Mouse (Mus musculus) forebrain, embryonic 13.5 days (tissue): ENCODE measurements at regions not wholly inside any gene's neighbourhood (a gene's known extent, or its start where the extent isn't known, plus 50 kb on each side); places are given as distances from the start of the nearest gene placed in this dataset.

ENCODE experiments used
- ATAC-seq: fragments of 200-750 bp; cut with Nextera tagmentation; 2 replicates; pipeline ENCODE4 v1.8.0; 2017
- H3K27ac ChIP-seq: fragments of 300-500 bp; sonication (generic); 2 replicates; pipeline ENCODE4 v1.5.1; 2015; ENCODE audit warnings: inconsistent platforms, mild to moderate bottlenecking, moderate library complexity
- H3K27me3 ChIP-seq: fragments of 300-500 bp; sonication (generic); 2 replicates; pipeline ENCODE4 v1.6.1; 2015; ENCODE audit warnings: mild to moderate bottlenecking, inconsistent platforms
- H3K36me3 ChIP-seq: fragments of 300-500 bp; sonication (generic); 2 replicates; pipeline ENCODE4 v1.6.1; 2015; ENCODE audit warnings: mild to moderate bottlenecking, inconsistent platforms; ENCODE audit not compliant: poor library complexity, severe bottlenecking
- H3K4me1 ChIP-seq: fragments of 300-500 bp; sonication (generic); 2 replicates; pipeline ENCODE4 v1.6.1; 2015; ENCODE audit warnings: inconsistent platforms
- H3K4me2 ChIP-seq: fragments of 300-500 bp; sonication (generic); 2 replicates; pipeline ENCODE4 v1.6.1; 2015; ENCODE audit warnings: inconsistent platforms, mild to moderate bottlenecking, moderate library complexity
- H3K4me3 ChIP-seq: fragments of 300-500 bp; sonication (generic); 2 replicates; pipeline ENCODE4 v1.5.1; 2015; ENCODE audit warnings: mild to moderate bottlenecking, inconsistent platforms
- H3K9ac ChIP-seq: fragments of 300-500 bp; sonication (generic); 2 replicates; pipeline ENCODE4 v1.6.1; 2015; ENCODE audit warnings: mild to moderate bottlenecking, inconsistent platforms
- H3K9me3 ChIP-seq: fragments of 300-500 bp; sonication (generic); replicated peaks from 2 replicates; pipeline ENCODE4 v1.6.1; 2016; ENCODE audit warnings: inconsistent platforms
- WGBS: fragments of 180-500 bp; shearing (Covaris S2); methylation state at CpG from one replicate; pipeline ENCODE4 v1.1.7; 2015; 5-methylcytosine and 5-hydroxymethylcytosine counted together

DNA sequence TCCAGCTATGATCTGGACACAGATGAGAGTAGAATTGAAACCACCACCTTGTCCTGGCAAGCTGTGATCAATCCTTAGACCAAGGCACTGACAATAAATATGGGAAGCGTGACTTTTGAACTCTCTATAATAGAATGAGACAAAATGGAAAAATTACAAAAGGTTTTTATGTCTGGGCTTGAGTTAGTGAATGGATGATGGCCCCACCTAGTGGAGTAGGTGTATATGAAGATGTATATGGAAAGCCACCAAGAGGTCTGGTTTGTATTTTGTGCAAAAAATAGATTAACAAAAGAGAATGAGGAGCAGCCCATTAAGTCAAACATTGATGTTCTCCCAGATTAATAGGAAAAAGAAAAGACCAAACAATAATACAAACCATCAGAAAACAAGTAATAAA is 172.5 kb downstream of the Tacr3 start:
- no peak overlapping the region for H3K4me3 ChIP-seq
- no peak overlapping the region for H3K27ac ChIP-seq
- no peak for ATAC-seq
- 72% methylated on average over 1 of the region's 1 CpGs for WGBS
- H3K4me1 ChIP-seq, result no peaks in the 10 kb centered on the region
- H3K9ac ChIP-seq, result no peak overlapping the region
- H3K27me3 ChIP-seq, result no peaks in the 10 kb centered on the region
- no peaks in the 10 kb centered on the region for H3K36me3 ChIP-seq
- H3K9me3 ChIP-seq, result no peaks in the 10 kb centered on the region
- H3K4me2 ChIP-seq, result no peak overlapping the region

DNA sequence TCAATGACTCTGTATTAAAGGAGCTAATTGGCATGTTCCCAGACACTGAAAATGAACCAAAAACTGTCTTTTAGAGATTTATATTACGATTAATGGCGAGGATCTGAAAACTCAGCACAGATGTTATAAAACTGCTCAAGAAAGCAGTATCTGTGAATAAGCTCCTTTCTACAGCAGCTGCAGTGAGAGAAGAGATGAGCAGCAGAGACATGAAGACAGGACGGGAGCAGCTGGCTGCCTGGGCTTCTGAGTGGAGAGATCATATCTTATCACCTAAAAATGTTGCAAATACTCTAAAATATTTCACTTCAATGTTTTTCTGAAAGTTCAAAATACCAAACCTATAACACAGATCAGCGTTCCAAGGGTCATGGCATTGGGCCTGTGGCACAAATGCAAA is 187.0 kb downstream of the Tacr3 start:
- H3K9me3 ChIP-seq, result no peaks in the 10 kb centered on the region
- WGBS, result 88% methylated on average over 4 of the region's 4 CpGs
- no peak overlapping the region for H3K27ac ChIP-seq

DNA sequence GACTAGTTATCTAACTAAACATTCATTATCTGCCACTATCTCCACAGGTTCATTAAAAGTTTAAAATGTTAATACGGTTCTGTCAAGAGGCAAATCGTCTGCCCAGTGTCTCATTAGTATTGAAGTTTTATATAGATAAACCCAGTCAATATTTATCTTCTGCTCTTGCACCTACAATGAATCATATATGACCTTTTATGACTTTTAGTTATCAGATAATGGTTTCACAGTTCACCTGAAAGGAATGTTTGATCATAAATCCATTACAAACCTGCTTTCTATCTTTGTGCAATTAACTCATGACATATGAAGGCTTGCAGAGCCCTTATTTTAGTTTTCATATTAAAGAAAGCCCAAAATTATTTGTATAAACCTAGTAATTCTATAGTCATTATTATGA is 188.0 kb upstream of the Cenpe start:
- WGBS, result 91% methylated on average over 2 of the region's 2 CpGs
- Histone ChIP-seq H3K9me3 (no peaks in the 10 kb centered on the region), H3K4me1 (no peaks in the 10 kb centered on the region), H3K36me3 (no peaks in the 10 kb centered on the region), H3K27ac (no peak overlapping the region), H3K4me2 (no peak overlapping the region), H3K4me3 (no peak overlapping the region), H3K27me3 (no peaks in the 10 kb centered on the region), H3K9ac (no peak overlapping the region)
- ATAC-seq, result no peak

More for the DNA sequence above, 187.0 kb downstream of the Tacr3 start:
- ATAC-seq, result no peak; the same call in 1 of the 2 replicates
- Histone ChIP-seq H3K36me3 (no peaks in the 10 kb centered on the region), H3K4me1 (no peaks in the 10 kb centered on the region), H3K9ac (no peak overlapping the region), H3K27me3 (no peaks in the 10 kb centered on the region), H3K4me2 (no peak overlapping the region), H3K4me3 (no peak overlapping the region)

DNA sequence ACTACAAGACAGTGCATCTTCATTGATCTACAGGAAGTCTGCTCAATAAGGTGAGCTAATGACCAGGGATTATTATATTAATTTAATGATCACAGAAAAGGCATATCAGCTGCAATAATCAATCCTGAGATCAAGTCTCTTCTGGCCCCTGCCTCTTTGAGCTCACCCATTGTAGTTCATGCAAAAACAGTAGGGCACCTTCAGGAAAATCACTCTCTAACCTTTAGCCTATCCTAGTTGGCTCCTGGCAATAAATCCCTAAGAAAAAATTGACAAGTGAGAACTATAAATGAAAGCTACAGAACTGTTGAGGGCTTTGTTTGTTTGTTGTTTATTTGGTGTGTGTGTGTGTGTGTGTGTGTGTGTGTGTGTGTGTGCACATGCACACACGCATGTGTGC is 187.5 kb upstream of the Cenpe start:
- H3K4me1 ChIP-seq, result no peaks in the 10 kb centered on the region
- no peaks in the 10 kb centered on the region for H3K27me3 ChIP-seq
- H3K4me2 ChIP-seq, result no peak overlapping the region
- ATAC-seq, result no peak
- H3K27ac ChIP-seq, result no peak overlapping the region
- no peaks in the 10 kb centered on the region for H3K36me3 ChIP-seq
- no peak overlapping the region for H3K9ac ChIP-seq
- H3K4me3 ChIP-seq, result no peak overlapping the region
- WGBS, result 95% methylated on average over 1 of the region's 1 CpGs
- no peaks in the 10 kb centered on the region for H3K9me3 ChIP-seq

GRCm38 (mm10) chr3:135032483-135032882 is 179.9 kb upstream of the Cenpe start:
- Histone ChIP-seq H3K36me3 (no peaks in the 10 kb centered on the region), H3K9me3 (no peaks in the 10 kb centered on the region), H3K27ac (no peak overlapping the region), H3K4me3 (no peak overlapping the region), H3K27me3 (no peaks in the 10 kb centered on the region), H3K9ac (no peak overlapping the region), H3K4me1 (no peaks in the 10 kb centered on the region), H3K4me2 (no peak overlapping the region)
- 82% methylated on average over 2 of the region's 2 CpGs for WGBS
- ATAC-seq, result no peak

- no peak for ATAC-seq
These were observed 175.0 kb upstream of the Cenpe start for GRCm38 (mm10) chr3:135037383-135037782.

DNA sequence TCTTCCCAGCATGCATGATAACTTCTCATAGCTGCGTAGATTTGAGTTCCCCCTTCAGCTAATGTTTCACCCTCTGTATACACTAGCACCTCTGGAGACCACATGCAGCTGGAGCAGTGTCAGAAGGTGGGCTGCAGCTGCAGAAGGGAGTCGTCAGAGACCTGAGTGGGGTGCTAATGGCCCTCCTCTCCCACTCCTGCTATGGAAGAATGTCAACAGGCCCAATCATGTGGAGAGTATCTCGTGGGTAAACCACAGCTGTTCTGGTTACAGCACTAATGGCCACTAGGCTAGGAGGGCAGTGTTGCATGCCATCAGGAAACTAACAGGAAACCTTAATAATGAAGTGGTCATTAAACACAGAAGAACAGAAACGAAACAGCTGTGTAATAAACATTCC is 170.1 kb upstream of the Cenpe start:
- no peaks in the 10 kb centered on the region for H3K4me1 ChIP-seq
- WGBS, result 71% methylated on average over 4 of the region's 4 CpGs
- H3K4me2 ChIP-seq, result no peak overlapping the region
- H3K36me3 ChIP-seq, result no peaks in the 10 kb centered on the region
- H3K27me3 ChIP-seq, result no peaks in the 10 kb centered on the region
- H3K9ac ChIP-seq, result no peak overlapping the region
- H3K27ac ChIP-seq, result no peak overlapping the region
- no peaks in the 10 kb centered on the region for H3K9me3 ChIP-seq
- H3K4me3 ChIP-seq, result no peak overlapping the region
- ATAC-seq, result 0 out of 2 replicates have a peak, but pooled peaks have one; percentile 27

More at GRCm38 (mm10) chr3:135037383-135037782, 175.0 kb upstream of the Cenpe start:
- Histone ChIP-seq H3K4me1 (no peaks in the 10 kb centered on the region), H3K4me3 (no peak overlapping the region), H3K36me3 (no peaks in the 10 kb centered on the region), H3K27ac (no peak overlapping the region), H3K4me2 (no peak overlapping the region), H3K9me3 (no peaks in the 10 kb centered on the region), H3K9ac (no peak overlapping the region), H3K27me3 (no peaks in the 10 kb centered on the region)
- 10% methylated on average over 1 of the region's 1 CpGs for WGBS

GRCm38 (mm10) chr3:135045769-135046277 is 166.5 kb upstream of the Cenpe start:
- Histone ChIP-seq H3K4me2 (no peak overlapping the region), H3K9ac (no peak overlapping the region), H3K36me3 (no peaks in the 10 kb centered on the region), H3K4me3 (no peak overlapping the region), H3K27ac (no peak overlapping the region), H3K4me1 (no peaks in the 10 kb centered on the region), H3K27me3 (no peaks in the 10 kb centered on the region), H3K9me3 (no peaks in the 10 kb centered on the region)
- no peak for ATAC-seq
- WGBS, result 84% methylated on average over 3 of the region's 3 CpGs

DNA sequence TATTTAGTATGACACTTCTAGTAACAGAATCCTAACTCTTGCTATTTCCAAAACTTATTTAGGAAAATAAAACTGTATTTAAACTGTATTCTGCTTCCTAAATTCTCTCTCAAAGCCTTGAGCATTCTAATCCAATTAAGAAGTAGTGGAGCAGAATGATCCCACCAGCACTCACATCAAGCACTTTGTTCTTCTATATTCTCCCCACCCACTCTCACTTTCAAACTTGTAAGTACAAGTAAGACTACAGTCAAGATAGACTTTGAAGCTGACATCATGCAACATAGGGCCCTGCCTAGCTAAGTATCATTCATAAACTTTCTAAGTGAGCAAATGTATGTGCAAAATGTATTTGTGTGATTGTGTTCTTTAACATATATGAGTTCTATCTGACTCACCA is 120.8 kb upstream of the Cenpe start:
- Histone ChIP-seq H3K27me3 (no peaks in the 10 kb centered on the region), H3K9ac (no peak overlapping the region), H3K36me3 (no peaks in the 10 kb centered on the region), H3K27ac (no peak overlapping the region), H3K9me3 (peaks cover 18% of the 10 kb centered on the region; the same call in 1 of the 2 replicates), H3K4me1 (no peaks in the 10 kb centered on the region), H3K4me3 (no peak overlapping the region), H3K4me2 (no peak overlapping the region)
- ATAC-seq, result no peak

- no peaks in the 10 kb centered on the region for H3K27me3 ChIP-seq
These were observed 111.3 kb upstream of the Cenpe start for GRCm38 (mm10) chr3:135100901-135101586.

More at GRCm38 (mm10) chr3:135100901-135101586, 111.3 kb upstream of the Cenpe start:
- Histone ChIP-seq H3K36me3 (no peaks in the 10 kb centered on the region), H3K4me2 (no peak overlapping the region), H3K4me3 (no peak overlapping the region), H3K9me3 (no peaks in the 10 kb centered on the region), H3K9ac (no peak overlapping the region), H3K4me1 (no peaks in the 10 kb centered on the region), H3K27ac (no peak overlapping the region)
- 78% methylated on average over 8 of the region's 8 CpGs for WGBS
- ATAC-seq, result peak; percentile 78
